Mouse (Mus musculus): Measurements from ENCODE around the gene Esr2. TPM values are rescaled to one million over a fixed set of nuclear protein-coding genes. Genes with fewer than 3 reads are reported as not detected.

Gene Esr2
- polyA plus RNA-seq, 1 experiment, result 0.07 TPM

GRCm38 (mm10) chr12:76080876-76081556 is 96.0 kb downstream of the Esr2 start:
- Histone ChIP-seq H3K4me1 (ENCODE audit: control insufficient read depth, insufficient read depth, low read length) (peaks cover 12% of the 10 kb centered on the region), H3K4me3 (replicated peaks; ENCODE audit: insufficient read depth, low read depth, low read length) (peak overlapping the region; percentile 85), H3K27ac (ENCODE audit: insufficient read depth, low read length) (peak overlapping the region; percentile 85), H3K27me3 (ENCODE audit: control insufficient read depth, insufficient read depth, low read length) (no peaks in the 10 kb centered on the region)
- peak; percentile 29 for DNase-seq
- 50% methylated on average over 14 of the region's 14 CpGs for WGBS
- no peak for TF ChIP-seq POLR2A (IDR thresholded peaks at IDR 0.05; ENCODE audit: borderline replicate concordance, insufficient read depth, low read length)
- TF ChIP-seq CTCF (IDR thresholded peaks at IDR 0.05; ENCODE audit: borderline replicate concordance, insufficient read depth, low read depth, low read length), result no peak

- Histone ChIP-seq H3K4me1 (ENCODE audit: control insufficient read depth, insufficient read depth, low read length) (no peaks in the 10 kb centered on the region), H3K27ac (ENCODE audit: insufficient read depth, low read length) (no peak overlapping the region), H3K27me3 (ENCODE audit: control insufficient read depth, insufficient read depth, low read length) (no peaks in the 10 kb centered on the region), H3K4me3 (replicated peaks; ENCODE audit: insufficient read depth, low read depth, low read length) (no peak overlapping the region)
- DNase-seq, result no peak
- no peak for TF ChIP-seq CTCF (IDR thresholded peaks at IDR 0.05; ENCODE audit: borderline replicate concordance, insufficient read depth, low read depth, low read length)
- no peak for TF ChIP-seq POLR2A (IDR thresholded peaks at IDR 0.05; ENCODE audit: borderline replicate concordance, insufficient read depth, low read length)
- 83% methylated on average over 7 of the region's 7 CpGs for WGBS
Observed at GRCm38 (mm10) chr12:76073981-76074380, 103.1 kb downstream of the Esr2 start.

GRCm38 (mm10) chr12:76073066-76073826 is 103.8 kb downstream of the Esr2 start:
- no peaks in the 10 kb centered on the region for H3K4me1 ChIP-seq (ENCODE audit: control insufficient read depth, insufficient read depth, low read length)
- no peak for DNase-seq
- TF ChIP-seq CTCF (IDR thresholded peaks at IDR 0.05; ENCODE audit: borderline replicate concordance, insufficient read depth, low read depth, low read length) (no peak), POLR2A (IDR thresholded peaks at IDR 0.05; ENCODE audit: borderline replicate concordance, insufficient read depth, low read length) (no peak)
- no peak overlapping the region for H3K27ac ChIP-seq (ENCODE audit: insufficient read depth, low read length)
- no peaks in the 10 kb centered on the region for H3K27me3 ChIP-seq (ENCODE audit: control insufficient read depth, insufficient read depth, low read length)
- 50% methylated on average over 13 of the region's 13 CpGs for WGBS
- no peak overlapping the region for H3K4me3 ChIP-seq (replicated peaks; ENCODE audit: insufficient read depth, low read depth, low read length)

GRCm38 (mm10) chr12:76071935-76072849 is 104.9 kb downstream of the Esr2 start:
- 61% methylated on average over 19 of the region's 19 CpGs for WGBS
- TF ChIP-seq POLR2A (IDR thresholded peaks at IDR 0.05; ENCODE audit: borderline replicate concordance, insufficient read depth, low read length) (no peak), CTCF (IDR thresholded peaks at IDR 0.05; ENCODE audit: borderline replicate concordance, insufficient read depth, low read depth, low read length) (no peak)

More at GRCm38 (mm10) chr12:76071935-76072849, 104.9 kb downstream of the Esr2 start:
- Histone ChIP-seq H3K27ac (ENCODE audit: insufficient read depth, low read length) (no peak overlapping the region), H3K4me3 (replicated peaks; ENCODE audit: insufficient read depth, low read depth, low read length) (no peak overlapping the region), H3K4me1 (ENCODE audit: control insufficient read depth, insufficient read depth, low read length) (no peaks in the 10 kb centered on the region), H3K27me3 (ENCODE audit: control insufficient read depth, insufficient read depth, low read length) (no peaks in the 10 kb centered on the region)
- DNase-seq, result no peak

Other genes with a start within 250 kb of the Esr2 start
- gene Tex21, start 69.5 kb upstream of the Esr2 start, polyA plus RNA-seq (2012; rRNA removed), result not detected in 2 replicates
- gene Mthfd1, start 78.0 kb upstream of the Esr2 start, polyA plus RNA-seq (2012; rRNA removed), result 44.4 and 52.6 TPM in 2 replicates
- gene Akap5, start 147.6 kb upstream of the Esr2 start, polyA plus RNA-seq (2012; rRNA removed), result 3.8 and 4.4 TPM in 2 replicates
- 16.7 and 18.8 TPM in 2 replicates for gene Zbtb25, start 192.3 kb upstream of the Esr2 start, polyA plus RNA-seq (2012; rRNA removed)
- gene Zbtb1, start 193.0 kb upstream of the Esr2 start, polyA plus RNA-seq (2012; rRNA removed), result 3.2 and 3.3 TPM in 2 replicates
- 20.0 and 20.6 TPM in 2 replicates for gene Hspa2, start 226.9 kb upstream of the Esr2 start, polyA plus RNA-seq (2012; rRNA removed)
- gene Ppp1r36, start 240.3 kb upstream of the Esr2 start, polyA plus RNA-seq (2012; rRNA removed), result 0.72 and 0.90 TPM in 2 replicates

All from cerebellum, adult 2 months (tissue).